Mouse (Mus musculus): ENCODE measurements around the gene Phox2b. TPM values are rescaled to one million over a fixed set of nuclear protein-coding genes. Genes with fewer than 3 reads are reported as not detected.

Phox2b gene
- polyA plus RNA-seq, 1 experiment from 2014 or later, result 32.4 TPM

- H3K4me3 ChIP-seq (ENCODE audit: low read depth, low read length), result no peak overlapping the region
- no peak overlapping the region for H3K4me2 ChIP-seq (replicated peaks; ENCODE audit: low read depth, low read length)
- no peak for ATAC-seq (ENCODE audit: insufficient number of reproducible peaks, insufficient read depth, low FRiP score, low read depth)
- 81% methylated on average over 6 of the region's 6 CpGs for WGBS
- no peak overlapping the region for H3K9ac ChIP-seq (replicated peaks; ENCODE audit: low read depth, low read length)
- no peaks in the 10 kb centered on the region for H3K4me1 ChIP-seq (ENCODE audit: control insufficient read depth, insufficient read depth, low read length)
- H3K36me3 ChIP-seq (ENCODE audit: control insufficient read depth, insufficient read depth, low read length), result no peaks in the 10 kb centered on the region
- H3K9me3 ChIP-seq (ENCODE audit: control insufficient read depth, low read depth, low read length), result no peaks in the 10 kb centered on the region
- no peak overlapping the region for H3K27ac ChIP-seq (ENCODE audit: low read length)
- H3K27me3 ChIP-seq (ENCODE audit: control insufficient read depth, insufficient read depth, low read length), result no peaks in the 10 kb centered on the region
Observed at GRCm38 (mm10) chr5:67057803-67058202, 41.3 kb downstream of the Phox2b start.

- H3K27ac ChIP-seq (ENCODE audit: low read length), result no peak overlapping the region
- H3K9ac ChIP-seq (replicated peaks; ENCODE audit: low read depth, low read length), result no peak overlapping the region
- no peaks in the 10 kb centered on the region for H3K27me3 ChIP-seq (ENCODE audit: control insufficient read depth, insufficient read depth, low read length)
- no peak for ATAC-seq (ENCODE audit: insufficient number of reproducible peaks, insufficient read depth, low FRiP score, low read depth)
- H3K4me2 ChIP-seq (replicated peaks; ENCODE audit: low read depth, low read length), result no peak overlapping the region
- H3K4me3 ChIP-seq (ENCODE audit: low read depth, low read length), result no peak overlapping the region
- 19% methylated on average over 4 of the region's 4 CpGs for WGBS
- no peaks in the 10 kb centered on the region for H3K36me3 ChIP-seq (ENCODE audit: control insufficient read depth, insufficient read depth, low read length)
- H3K4me1 ChIP-seq (ENCODE audit: control insufficient read depth, insufficient read depth, low read length), result no peaks in the 10 kb centered on the region
- H3K9me3 ChIP-seq (ENCODE audit: control insufficient read depth, low read depth, low read length), result no peaks in the 10 kb centered on the region
Observed at GRCm38 (mm10) chr5:67048003-67048402, 51.1 kb downstream of the Phox2b start.

Small RNA genes within 50 kb of the gene (microRNA-seq; reads per million reads assigned to microRNA genes)
- gene Gm23841, result not detected

Other genes with a start within 250 kb of the Phox2b start
- 79.1 and 83.3 TPM in 2 replicates for gene Tmem33, start 161.3 kb upstream of the Phox2b start, polyA plus RNA-seq (2014; fragmentation: Nextera tagmentation; extraction: Ambion mirVana)
- 102 and 107 TPM in 2 replicates for gene Slc30a9, start 207.7 kb upstream of the Phox2b start, polyA plus RNA-seq (2014; fragmentation: Nextera tagmentation; extraction: Ambion mirVana)

Data from stomach, embryonic 14.5 days (tissue).